Mouse (Mus musculus): ENCODE measurements around the gene Dnajc24. TPM values are rescaled to one million over a fixed set of nuclear protein-coding genes. Genes with fewer than 3 reads are reported as not detected.

Gene Dnajc24
- polyA plus RNA-seq (2014; fragmentation: Nextera tagmentation; extraction: Ambion mirVana): 38.8 and 39.8 TPM in 2 replicates

DNA sequence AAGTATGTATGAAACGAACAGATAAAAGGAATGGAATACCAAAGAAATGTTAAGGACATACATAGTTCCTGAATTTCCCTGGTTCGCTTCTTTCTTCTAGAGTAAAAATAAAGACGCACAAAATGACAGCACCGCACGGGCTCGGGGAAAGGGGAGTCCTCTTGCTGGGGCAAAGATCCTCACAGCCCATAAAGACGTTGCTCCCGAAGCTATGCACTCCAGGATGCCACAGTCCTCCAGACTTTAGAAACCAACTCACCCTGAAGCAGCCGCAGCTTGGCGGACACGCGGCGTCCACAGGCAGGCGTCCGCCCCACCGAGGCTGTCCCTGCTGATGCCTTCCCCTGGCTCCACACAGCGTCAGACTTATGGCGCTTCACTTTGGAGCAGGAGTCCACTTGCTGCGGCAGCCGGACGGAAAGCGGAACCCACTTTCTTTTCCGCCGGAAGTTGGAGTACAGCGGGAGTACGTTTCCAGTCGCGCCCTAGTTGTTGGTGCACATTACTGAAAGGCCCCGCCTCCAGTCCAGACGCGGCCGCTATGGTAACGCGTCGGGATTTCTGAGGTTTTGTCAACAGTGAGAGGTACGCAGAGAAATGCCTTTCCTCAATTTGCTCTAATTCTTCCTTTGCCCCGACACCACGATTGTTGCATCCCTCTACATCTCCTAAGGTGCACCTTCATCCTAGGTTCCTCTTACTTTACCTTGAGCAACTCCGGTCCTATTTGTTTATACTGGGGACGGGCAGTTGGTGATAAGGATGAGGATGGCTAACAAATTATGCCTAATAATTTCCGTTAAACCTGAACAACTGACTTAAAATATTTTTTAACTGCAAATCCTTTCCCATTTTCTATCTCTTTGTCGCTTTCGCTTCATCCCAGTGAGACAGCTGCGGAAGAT is at the start of gene Dnajc24:
TSS of gene Dnajc24 (minus strand) at position 715 of the 905 bp plus-strand sequence.
- peak; percentile 94 for ATAC-seq (ENCODE audit: insufficient number of reproducible peaks, insufficient read depth, low FRiP score, low read depth)
- H3K9me3 ChIP-seq (ENCODE audit: control insufficient read depth, low read depth, low read length): no peaks in the 10 kb centered on the region
- 2% methylated on average over 44 of the region's 44 CpGs for WGBS
- H3K4me3 ChIP-seq (ENCODE audit: low read depth, low read length): peak within 1 kb of the TSS; percentile 84
- H3K27me3 ChIP-seq (ENCODE audit: control insufficient read depth, insufficient read depth, low read length): no peaks in the 10 kb centered on the region
- peak within 1 kb of the TSS; percentile 82 for H3K9ac ChIP-seq (replicated peaks; ENCODE audit: low read depth, low read length)
- H3K27ac ChIP-seq (ENCODE audit: low read length): peak within 1 kb of the TSS; percentile 56; the same call in 1 of the 2 replicates
- H3K4me2 ChIP-seq (replicated peaks; ENCODE audit: low read depth, low read length): peak within 1 kb of the TSS; percentile 64
- peaks cover 2% of the 10 kb centered on the region; the same call in 1 of the 2 replicates for H3K36me3 ChIP-seq (ENCODE audit: control insufficient read depth, insufficient read depth, low read length)
- no peaks in the 10 kb centered on the region for H3K4me1 ChIP-seq (ENCODE audit: control insufficient read depth, insufficient read depth, low read length)

DNA sequence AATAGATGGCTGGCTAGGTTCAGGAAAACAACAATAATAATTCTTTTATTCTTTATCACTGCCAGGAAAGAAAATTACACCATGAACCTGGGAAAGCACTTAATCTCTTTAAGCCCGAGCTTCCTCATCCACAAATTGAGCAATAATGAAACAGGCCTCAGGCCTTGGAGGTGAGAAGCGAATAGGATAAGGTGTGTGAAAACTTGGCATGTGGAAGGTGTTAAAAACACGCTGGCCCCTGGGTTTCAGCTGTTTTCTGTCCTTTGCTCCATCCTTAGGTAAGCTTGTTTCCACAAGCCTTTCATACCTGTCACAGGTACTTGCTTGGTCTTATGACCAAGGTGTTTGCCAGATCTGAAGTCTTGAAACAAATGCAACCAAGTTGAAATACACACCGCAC is 43.3 kb upstream of the Dnajc24 start:
- no peak for ATAC-seq (ENCODE audit: insufficient number of reproducible peaks, insufficient read depth, low FRiP score, low read depth)
- 83% methylated on average over 4 of the region's 4 CpGs for WGBS
- no peak overlapping the region for H3K4me2 ChIP-seq (replicated peaks; ENCODE audit: low read depth, low read length)
- H3K9me3 ChIP-seq (ENCODE audit: control insufficient read depth, low read depth, low read length): no peaks in the 10 kb centered on the region
- no peaks in the 10 kb centered on the region for H3K36me3 ChIP-seq (ENCODE audit: control insufficient read depth, insufficient read depth, low read length)
- no peaks in the 10 kb centered on the region for H3K4me1 ChIP-seq (ENCODE audit: control insufficient read depth, insufficient read depth, low read length)
- H3K9ac ChIP-seq (replicated peaks; ENCODE audit: low read depth, low read length): no peak overlapping the region
- H3K27me3 ChIP-seq (ENCODE audit: control insufficient read depth, insufficient read depth, low read length): no peaks in the 10 kb centered on the region
- no peak overlapping the region for H3K27ac ChIP-seq (ENCODE audit: low read length)
- H3K4me3 ChIP-seq (ENCODE audit: low read depth, low read length): no peak overlapping the region

DNA sequence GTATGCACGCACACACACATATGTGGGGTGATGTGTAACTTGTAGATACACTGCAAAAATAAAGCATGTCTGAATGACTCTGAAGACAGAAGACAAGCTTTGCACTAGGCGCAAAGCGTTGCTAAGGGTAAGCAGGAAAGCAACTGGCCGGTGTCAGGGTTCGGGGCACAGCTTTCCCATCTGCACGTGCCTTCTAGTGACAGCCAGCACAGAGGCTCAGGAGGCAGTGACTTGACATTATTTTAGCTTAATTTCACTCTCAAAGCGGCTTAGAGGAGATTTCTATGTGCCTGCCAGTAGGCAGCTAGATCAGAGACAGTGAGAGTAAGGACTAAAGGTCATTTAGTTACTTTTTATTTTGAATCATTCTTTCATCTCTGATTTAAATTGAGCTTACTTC is 39.1 kb upstream of the Dnajc24 start:
- Histone ChIP-seq H3K9ac (replicated peaks; ENCODE audit: low read depth, low read length) (no peak overlapping the region), H3K36me3 (ENCODE audit: control insufficient read depth, insufficient read depth, low read length) (no peaks in the 10 kb centered on the region), H3K4me1 (ENCODE audit: control insufficient read depth, insufficient read depth, low read length) (no peaks in the 10 kb centered on the region), H3K4me3 (ENCODE audit: low read depth, low read length) (no peak overlapping the region), H3K9me3 (ENCODE audit: control insufficient read depth, low read depth, low read length) (no peaks in the 10 kb centered on the region), H3K27me3 (ENCODE audit: control insufficient read depth, insufficient read depth, low read length) (no peaks in the 10 kb centered on the region), H3K27ac (ENCODE audit: low read length) (no peak overlapping the region), H3K4me2 (replicated peaks; ENCODE audit: low read depth, low read length) (no peak overlapping the region)
- 82% methylated on average over 7 of the region's 7 CpGs for WGBS
- no peak for ATAC-seq (ENCODE audit: insufficient number of reproducible peaks, insufficient read depth, low FRiP score, low read depth)

DNA sequence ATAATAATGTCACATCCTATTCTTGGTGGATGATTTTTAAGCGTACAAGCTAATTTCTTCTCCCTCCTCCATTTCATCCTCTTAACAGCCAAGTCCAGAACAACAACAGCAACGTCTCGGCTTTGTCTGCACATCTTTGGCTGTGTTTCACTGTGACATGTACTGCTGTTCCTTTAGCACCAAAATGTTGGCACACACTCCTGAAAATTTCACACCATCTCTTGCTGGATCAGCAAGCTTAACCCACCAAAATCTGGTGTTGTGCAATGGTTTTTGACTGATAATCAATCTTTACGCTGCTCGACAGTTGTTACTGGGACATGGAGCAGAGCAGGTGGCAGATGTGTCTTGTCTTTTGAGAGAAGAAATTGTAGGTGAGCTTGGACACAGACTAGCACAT is 38.6 kb upstream of the Dnajc24 start:
- Histone ChIP-seq H3K4me2 (replicated peaks; ENCODE audit: low read depth, low read length) (no peak overlapping the region), H3K4me1 (ENCODE audit: control insufficient read depth, insufficient read depth, low read length) (no peaks in the 10 kb centered on the region), H3K4me3 (ENCODE audit: low read depth, low read length) (no peak overlapping the region), H3K36me3 (ENCODE audit: control insufficient read depth, insufficient read depth, low read length) (no peaks in the 10 kb centered on the region), H3K9me3 (ENCODE audit: control insufficient read depth, low read depth, low read length) (no peaks in the 10 kb centered on the region), H3K9ac (replicated peaks; ENCODE audit: low read depth, low read length) (no peak overlapping the region), H3K27me3 (ENCODE audit: control insufficient read depth, insufficient read depth, low read length) (no peaks in the 10 kb centered on the region), H3K27ac (ENCODE audit: low read length) (no peak overlapping the region)
- WGBS: 89% methylated on average over 5 of the region's 5 CpGs
- no peak for ATAC-seq (ENCODE audit: insufficient number of reproducible peaks, insufficient read depth, low FRiP score, low read depth)

DNA sequence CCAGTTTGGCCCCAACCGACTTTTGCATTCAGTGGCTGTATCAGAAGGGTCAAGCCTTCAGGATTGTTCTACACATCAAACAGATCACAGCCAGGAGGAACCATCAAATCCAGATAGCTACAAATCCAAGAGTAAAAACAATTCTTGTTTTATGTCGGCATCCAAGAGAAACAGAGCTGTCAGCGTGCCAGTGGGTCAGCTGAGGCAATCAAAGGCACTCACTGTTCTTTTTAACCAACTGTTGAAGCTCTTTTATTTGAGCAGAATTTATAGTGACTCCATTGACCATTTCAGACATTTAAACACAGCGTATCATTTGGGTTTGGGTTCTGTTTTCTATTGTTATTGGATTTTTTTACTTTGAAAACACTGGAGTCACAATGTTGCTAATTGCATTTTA is 34.9 kb upstream of the Dnajc24 start:
- Histone ChIP-seq H3K4me1 (ENCODE audit: control insufficient read depth, insufficient read depth, low read length) (no peaks in the 10 kb centered on the region), H3K27ac (ENCODE audit: low read length) (no peak overlapping the region), H3K9ac (replicated peaks; ENCODE audit: low read depth, low read length) (no peak overlapping the region), H3K27me3 (ENCODE audit: control insufficient read depth, insufficient read depth, low read length) (no peaks in the 10 kb centered on the region), H3K36me3 (ENCODE audit: control insufficient read depth, insufficient read depth, low read length) (no peaks in the 10 kb centered on the region), H3K4me3 (ENCODE audit: low read depth, low read length) (no peak overlapping the region), H3K4me2 (replicated peaks; ENCODE audit: low read depth, low read length) (no peak overlapping the region), H3K9me3 (ENCODE audit: control insufficient read depth, low read depth, low read length) (no peaks in the 10 kb centered on the region)
- no peak for ATAC-seq (ENCODE audit: insufficient number of reproducible peaks, insufficient read depth, low FRiP score, low read depth)
- WGBS: 75% methylated on average over 4 of the region's 4 CpGs

DNA sequence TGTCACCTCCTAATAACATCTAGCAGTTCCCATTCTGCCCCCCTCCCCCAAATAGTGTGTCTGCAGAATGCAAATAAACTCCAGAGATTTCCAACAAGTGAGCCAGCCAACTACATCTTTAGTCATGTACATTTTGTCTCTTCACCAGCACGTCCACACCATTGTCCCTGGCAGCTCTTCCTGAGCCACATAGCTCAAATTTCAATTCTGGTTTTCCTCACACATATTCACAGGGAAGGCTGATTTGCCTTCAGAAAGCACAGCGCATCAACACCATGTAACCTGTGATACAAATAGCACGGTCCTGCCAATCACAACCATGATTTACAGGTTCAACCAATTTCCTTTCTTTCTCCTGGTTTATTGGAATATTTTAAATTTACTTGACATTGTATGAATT is 21.5 kb upstream of the Dnajc24 start:
- WGBS: 79% methylated on average over 3 of the region's 3 CpGs
- no peak for ATAC-seq (ENCODE audit: insufficient number of reproducible peaks, insufficient read depth, low FRiP score, low read depth)

DNA sequence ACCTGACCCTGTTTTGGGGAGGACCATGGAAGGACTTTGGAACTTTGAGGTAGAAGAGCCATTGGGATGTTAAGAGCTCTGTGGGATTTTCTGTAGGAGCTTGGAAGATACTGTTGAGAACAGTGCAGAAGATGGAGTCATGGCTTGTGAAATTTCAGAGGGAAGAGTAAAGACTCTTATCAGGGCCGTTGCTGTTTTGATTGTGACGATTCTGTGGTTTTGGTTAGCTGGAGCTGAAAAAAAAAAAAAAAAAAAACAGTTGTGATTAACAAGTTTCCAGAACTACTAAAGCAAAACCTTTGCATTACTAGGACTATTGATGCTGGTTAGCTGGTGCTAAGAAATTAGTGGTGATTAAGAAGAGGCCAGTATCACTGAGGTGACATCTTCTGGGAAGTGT is 5.1 kb upstream of the Dnajc24 start:
- H3K9me3 ChIP-seq (ENCODE audit: control insufficient read depth, low read depth, low read length): no peaks in the 10 kb centered on the region
- no peak for ATAC-seq (ENCODE audit: insufficient number of reproducible peaks, insufficient read depth, low FRiP score, low read depth)
- WGBS: 71% methylated on average over 2 of the region's 2 CpGs
- H3K27ac ChIP-seq (ENCODE audit: low read length): no peak overlapping the region
- H3K9ac ChIP-seq (replicated peaks; ENCODE audit: low read depth, low read length): no peak overlapping the region
- no peaks in the 10 kb centered on the region for H3K4me1 ChIP-seq (ENCODE audit: control insufficient read depth, insufficient read depth, low read length)
- no peak overlapping the region for H3K4me3 ChIP-seq (ENCODE audit: low read depth, low read length)
- no peaks in the 10 kb centered on the region for H3K27me3 ChIP-seq (ENCODE audit: control insufficient read depth, insufficient read depth, low read length)
- H3K4me2 ChIP-seq (replicated peaks; ENCODE audit: low read depth, low read length): no peak overlapping the region
- H3K36me3 ChIP-seq (ENCODE audit: control insufficient read depth, insufficient read depth, low read length): no peaks in the 10 kb centered on the region

More for the DNA sequence above, 21.5 kb upstream of the Dnajc24 start:
- Histone ChIP-seq H3K4me2 (replicated peaks; ENCODE audit: low read depth, low read length) (no peak overlapping the region), H3K4me3 (ENCODE audit: low read depth, low read length) (no peak overlapping the region), H3K36me3 (ENCODE audit: control insufficient read depth, insufficient read depth, low read length) (no peaks in the 10 kb centered on the region), H3K9me3 (ENCODE audit: control insufficient read depth, low read depth, low read length) (no peaks in the 10 kb centered on the region), H3K9ac (replicated peaks; ENCODE audit: low read depth, low read length) (no peak overlapping the region), H3K27ac (ENCODE audit: low read length) (no peak overlapping the region), H3K27me3 (ENCODE audit: control insufficient read depth, insufficient read depth, low read length) (no peaks in the 10 kb centered on the region), H3K4me1 (ENCODE audit: control insufficient read depth, insufficient read depth, low read length) (no peaks in the 10 kb centered on the region)

DNA sequence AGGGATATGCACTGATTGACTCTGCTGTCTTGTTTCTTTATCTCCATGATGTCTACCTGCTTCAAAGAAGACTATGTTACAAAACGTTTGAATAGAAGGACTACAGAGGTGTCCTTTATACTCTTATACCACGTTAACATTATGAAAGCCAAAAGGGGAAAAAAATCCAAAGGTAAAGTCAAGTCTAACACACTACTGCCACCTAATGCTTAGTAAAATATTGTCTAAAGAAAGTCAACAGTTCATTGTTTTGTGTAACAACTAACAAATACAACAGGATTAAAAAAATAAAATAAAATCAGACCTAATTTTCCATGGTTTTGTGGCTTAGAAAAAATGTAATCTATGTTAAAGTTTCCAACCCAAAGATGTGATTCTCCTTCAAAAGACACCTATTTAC is 15.3 kb downstream of the Dnajc24 start:
- Histone ChIP-seq H3K9me3 (ENCODE audit: control insufficient read depth, low read depth, low read length) (no peaks in the 10 kb centered on the region), H3K9ac (replicated peaks; ENCODE audit: low read depth, low read length) (no peak overlapping the region), H3K27me3 (ENCODE audit: control insufficient read depth, insufficient read depth, low read length) (no peaks in the 10 kb centered on the region), H3K4me3 (ENCODE audit: low read depth, low read length) (no peak overlapping the region), H3K27ac (ENCODE audit: low read length) (no peak overlapping the region), H3K4me2 (replicated peaks; ENCODE audit: low read depth, low read length) (no peak overlapping the region), H3K4me1 (ENCODE audit: control insufficient read depth, insufficient read depth, low read length) (no peaks in the 10 kb centered on the region), H3K36me3 (ENCODE audit: control insufficient read depth, insufficient read depth, low read length) (no peaks in the 10 kb centered on the region)
- no peak for ATAC-seq (ENCODE audit: insufficient number of reproducible peaks, insufficient read depth, low FRiP score, low read depth)
- WGBS: 38% methylated on average over 2 of the region's 2 CpGs

All from stomach, embryonic 14.5 days (tissue).